ENCODE assay signal across 17 mouse cellular contexts in genomic region chr19:10828321-10828720, GRCm38 (mm10). TPM values are rescaled to one million over a fixed set of nuclear protein-coding genes. Genes with fewer than 3 reads are reported as not detected.
"Had no signal": no experiment of that assay in that cellular context is flagged by ENCODE, and none has a peak within 500 bp of the region (broad histone marks: within the 10 kb centered on the region; RNA-seq: fewer than 3 reads in every experiment).

No protein-coding gene starts in this region.

- H3K27ac ChIP-seq: limb, embryonic 12.5 days; liver, embryonic 13.5 days; lung, embryonic 15.5 days; neural tube, embryonic 15.5 days; stomach, postnatal 0 days had no signal

- DNase-seq: kidney, adult 8-10 months; kidney, postnatal 10 days; layer of hippocampus, postnatal 36 days; liver; liver, embryonic 13.5 days; liver, postnatal 0 days; lung, postnatal 14 days; midbrain, embryonic 14.5 days; right cerebral cortex, adult 18-20 months; spleen, adult 18-20 months had no signal

- H3K4me3 ChIP-seq: limb, embryonic 12.5 days; liver, embryonic 13.5 days; lung, embryonic 15.5 days; myocyte; neural tube, embryonic 15.5 days had no signal

- H3K27me3 ChIP-seq: limb, embryonic 12.5 days; liver, embryonic 13.5 days; lung, embryonic 15.5 days; neural tube, embryonic 15.5 days had no signal

- H3K4me1 ChIP-seq: limb, embryonic 12.5 days; liver, embryonic 13.5 days; neural tube, embryonic 15.5 days had no signal

- H3K9me3 ChIP-seq: limb, embryonic 12.5 days; liver, embryonic 13.5 days; lung, embryonic 15.5 days; neural tube, embryonic 15.5 days had no signal

- ATAC-seq: intestine, postnatal 0 days; liver, postnatal 0 days had no signal

- H3K36me3 ChIP-seq: limb, embryonic 12.5 days; liver, embryonic 13.5 days; lung, embryonic 15.5 days; neural tube, embryonic 15.5 days had no signal

RNA-seq across cellular contexts. Expression of gene Cd6, which starts 1.5 kb away (rescaled TPM):
- polyA plus RNA-seq: limb, embryonic 12.5 days; midbrain, embryonic 14.5 days; myocyte; neural tube, embryonic 11.5 days; neural tube, embryonic 15.5 days had no signal
